Mouse (Mus musculus) CH12.LX (cell line): ENCODE results near the gene Agtrap.

Experiments used
- BHLHE40 ChIP-seq: IDR thresholded peaks from 2 replicates; pipeline ENCODE4 v1.6.1; 2011; ENCODE audit warnings: mild to moderate bottlenecking, low read depth, low read length, improper control_type of control experiment
- CTCF ChIP-seq, 2 experiments: IDR thresholded peaks in 1 of 2; conservative IDR thresholded peaks in 1 of 2; 2 replicates each; pipeline ENCODE4 v1.5.1; 2011 to 2012; ENCODE audit warnings: low read depth in 2 of 2, low read length in 2 of 2, improper control_type of control experiment in 1 of 2, inconsistent platforms in 1 of 2, mild to moderate bottlenecking in 1 of 2, moderate library complexity in 1 of 2
- EP300 ChIP-seq: IDR thresholded peaks from 2 replicates; pipeline ENCODE4 v1.6.1; 2011; ENCODE audit warnings: low read length, improper control_type of control experiment

DNA sequence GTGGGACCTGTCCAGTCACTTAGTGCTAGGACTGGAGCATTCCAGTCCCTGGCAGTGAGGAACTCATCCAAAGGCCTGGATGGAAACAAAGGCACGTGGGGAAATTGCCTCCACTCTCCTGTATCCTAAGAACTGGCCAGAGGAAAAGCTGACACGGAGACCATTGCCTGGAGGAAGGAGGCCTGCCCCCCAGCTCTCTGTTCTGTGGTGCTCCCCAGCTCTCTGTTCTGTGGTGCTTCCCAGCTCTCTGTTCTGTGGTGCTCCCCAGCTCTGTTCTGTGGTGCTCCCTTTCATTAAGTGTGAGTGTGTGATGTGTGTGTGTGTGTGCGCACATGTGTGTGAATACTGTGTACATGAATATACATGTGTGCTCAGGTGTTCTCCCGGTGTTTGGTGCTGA is 7.2 kb upstream of the Agtrap start:
- TF ChIP-seq EP300, result no peak
- no peak for TF ChIP-seq CTCF (conservative IDR thresholded peaks at IDR 0.05 in 1 of 2, IDR thresholded peaks at IDR 0.05 in 1 of 2; ENCODE audit: low read depth in 2 of 2, low read length in 2 of 2)
- no peak for TF ChIP-seq BHLHE40
